Mouse (Mus musculus): Measurements from ENCODE around the gene Plekha7.
"Not testable (repeated sequence)": the region's sequence is repeated elsewhere in the genome, so short reads cannot be mapped to it uniquely, and the experiment has no call there.

The Plekha7 gene

DNA sequence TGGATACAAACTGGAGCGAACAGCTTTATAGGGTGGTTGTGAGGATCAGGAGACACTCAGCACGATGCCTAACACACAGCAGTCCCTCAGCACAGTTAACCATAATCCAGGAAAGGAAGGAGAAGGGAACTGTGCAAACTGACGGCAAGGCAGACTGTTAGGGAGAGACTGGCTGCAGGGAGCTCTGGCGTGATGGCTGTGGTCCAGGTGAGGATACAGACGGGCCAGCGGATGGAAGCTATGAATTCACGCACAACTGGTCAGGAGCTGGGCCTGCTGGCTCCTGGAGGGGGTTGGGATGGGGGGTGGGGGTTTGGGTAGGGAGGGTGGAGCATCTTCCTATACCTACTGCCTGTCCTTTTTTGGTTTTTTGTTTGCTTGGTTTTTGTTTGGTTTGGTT, 182.5 kb downstream of the Plekha7 start:
- no peak for DNase-seq

DNA sequence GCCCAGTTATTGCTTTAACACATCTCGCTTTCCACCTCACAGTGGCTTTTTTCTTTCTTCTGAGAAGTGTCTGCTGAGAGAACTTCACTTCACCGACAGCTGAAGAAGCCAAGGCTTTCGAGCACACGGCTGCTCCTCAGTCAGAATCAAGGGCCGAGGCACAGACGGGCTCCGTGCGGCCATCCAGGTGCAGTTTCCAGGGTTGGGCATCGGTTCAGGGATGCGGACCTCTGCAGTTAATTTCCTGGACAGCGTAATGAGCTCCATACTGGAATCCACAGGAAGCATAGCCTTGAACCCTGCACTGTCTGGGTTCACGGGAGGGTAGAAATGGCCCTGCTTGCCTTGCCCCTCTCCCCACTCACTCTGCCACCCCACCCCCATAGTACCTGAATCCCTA, 184.1 kb downstream of the Plekha7 start:
- no peak for DNase-seq

DNA sequence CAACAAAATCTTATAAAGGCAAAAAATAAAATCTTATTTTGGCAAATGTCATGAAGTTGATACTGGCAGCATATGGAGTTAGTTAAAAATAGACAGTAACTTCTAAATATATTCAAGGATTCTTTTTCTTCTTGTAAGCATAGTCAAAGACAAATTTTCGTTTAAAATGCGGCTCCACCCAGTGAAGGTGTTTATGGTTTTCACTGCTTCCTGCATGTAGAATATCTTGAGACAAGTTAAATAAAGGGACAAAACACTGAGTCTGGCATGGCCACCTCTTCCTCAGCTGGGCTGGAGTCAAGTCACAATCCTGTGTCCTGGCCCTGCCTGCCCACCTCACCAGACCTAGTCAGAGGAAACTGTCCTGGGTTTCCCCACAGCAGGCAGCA, 184.6 kb downstream of the Plekha7 start:
- DNase-seq = no peak

GRCm38 (mm10) chr7:116122981-116123596, 185.1 kb downstream of the Plekha7 start:
- DNase-seq = no peak

DNA sequence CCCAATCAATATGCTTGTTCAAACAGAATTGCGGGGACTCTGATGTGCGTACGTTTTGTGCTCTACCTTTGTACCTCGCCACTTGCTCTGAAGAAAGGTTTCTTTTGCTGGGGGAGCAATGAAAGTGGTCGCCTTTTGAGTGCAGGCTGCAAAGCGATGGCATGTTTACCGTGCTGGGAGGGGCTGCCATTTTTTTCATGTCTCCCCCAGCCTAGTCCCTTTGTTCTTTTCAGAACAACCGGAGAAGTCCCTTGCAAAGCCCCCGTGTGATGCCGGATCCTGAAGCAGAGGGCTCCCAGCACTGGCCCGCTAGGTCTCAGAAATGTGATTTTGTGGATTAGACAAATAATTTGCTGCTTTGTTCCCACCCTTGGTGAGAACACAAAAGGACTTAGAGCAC, 187.0 kb downstream of the Plekha7 start:
- DNase-seq = no peak

- no peak for DNase-seq
Observed at GRCm38 (mm10) chr7:116120737-116121136, 187.4 kb downstream of the Plekha7 start.

GRCm38 (mm10) chr7:116119306-116119857, 188.8 kb downstream of the Plekha7 start:
- DNase-seq = no peak

GRCm38 (mm10) chr7:116115991-116116390, 192.2 kb downstream of the Plekha7 start:
- DNase-seq = no peak

DNA sequence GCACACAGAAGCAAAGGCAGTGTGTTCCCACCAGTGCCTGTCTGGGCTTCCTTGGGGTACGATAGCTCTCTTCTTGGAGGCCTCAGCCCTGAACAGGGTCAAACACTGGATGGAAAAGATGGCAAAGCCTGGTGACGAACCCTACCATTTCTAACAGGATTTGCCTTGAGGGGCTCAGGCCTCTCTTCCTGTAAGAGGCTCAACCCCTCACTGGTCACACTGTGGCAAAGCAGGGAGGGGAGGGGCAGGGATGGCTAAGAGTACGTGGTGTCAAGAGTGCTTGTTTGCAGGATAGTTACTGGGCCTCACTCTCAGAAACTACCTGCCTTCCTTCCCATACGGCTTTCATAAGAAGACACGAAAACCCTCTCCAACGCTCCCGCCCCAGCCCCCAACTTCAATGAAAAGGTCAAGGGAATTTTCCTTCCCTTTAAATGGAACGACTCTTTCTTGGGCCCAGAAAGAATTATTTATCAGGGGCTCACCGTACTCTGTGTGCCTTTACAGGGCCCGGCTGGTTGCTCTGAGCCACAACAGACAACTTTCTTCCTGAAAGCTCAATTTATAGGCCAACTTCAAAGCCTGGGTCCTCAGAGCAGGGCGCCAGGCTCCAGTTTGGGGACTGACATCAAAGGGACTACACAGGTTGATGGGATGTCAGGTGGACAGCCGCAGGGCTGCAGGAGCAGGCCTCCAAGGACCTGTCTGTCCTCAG, 192.8 kb downstream of the Plekha7 start:
- DNase-seq = no peak

DNA sequence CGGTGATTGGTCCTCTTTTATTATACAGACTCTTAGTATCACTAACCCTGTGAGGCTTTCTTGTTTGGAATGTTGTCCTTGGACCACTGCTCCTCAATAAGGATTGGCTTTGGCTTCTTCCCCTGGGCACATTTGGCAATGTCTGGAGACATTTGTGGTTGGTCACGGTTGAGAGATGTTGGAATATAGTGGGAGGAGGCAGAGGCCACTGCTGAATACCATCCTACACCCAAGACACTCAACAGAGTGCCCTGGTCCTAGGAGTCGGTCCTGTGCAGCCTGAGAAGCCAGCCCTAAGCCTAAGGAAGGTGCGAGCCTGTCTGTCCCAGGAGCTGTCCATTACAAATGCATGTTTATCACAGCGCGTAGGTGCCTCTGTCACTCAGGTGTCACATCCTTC, 196.6 kb downstream of the Plekha7 start:
- no peak for DNase-seq

- no peak for DNase-seq
Observed at GRCm38 (mm10) chr7:116110661-116111060, 197.5 kb downstream of the Plekha7 start.

DNA sequence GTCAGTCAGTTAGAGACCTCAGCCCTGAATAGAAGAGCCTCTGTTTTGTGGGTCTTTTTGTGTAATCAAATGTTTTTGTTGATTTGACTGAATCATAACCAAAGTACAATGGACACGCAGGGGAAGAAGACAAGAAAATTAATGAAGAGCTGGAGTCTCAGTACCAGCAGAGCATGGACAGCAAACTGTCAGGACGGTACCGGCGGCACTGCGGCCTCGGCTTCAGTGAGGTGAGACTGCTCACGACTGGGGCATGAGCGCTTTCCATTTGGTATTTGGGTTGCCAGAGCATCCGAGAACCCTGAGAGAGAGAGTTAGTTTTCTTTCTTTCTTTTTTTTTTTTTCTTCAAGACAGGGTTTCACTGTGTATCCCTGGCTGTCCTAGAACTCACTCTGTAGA, 205.1 kb downstream of the Plekha7 start:
- DNase-seq = no peak

DNA sequence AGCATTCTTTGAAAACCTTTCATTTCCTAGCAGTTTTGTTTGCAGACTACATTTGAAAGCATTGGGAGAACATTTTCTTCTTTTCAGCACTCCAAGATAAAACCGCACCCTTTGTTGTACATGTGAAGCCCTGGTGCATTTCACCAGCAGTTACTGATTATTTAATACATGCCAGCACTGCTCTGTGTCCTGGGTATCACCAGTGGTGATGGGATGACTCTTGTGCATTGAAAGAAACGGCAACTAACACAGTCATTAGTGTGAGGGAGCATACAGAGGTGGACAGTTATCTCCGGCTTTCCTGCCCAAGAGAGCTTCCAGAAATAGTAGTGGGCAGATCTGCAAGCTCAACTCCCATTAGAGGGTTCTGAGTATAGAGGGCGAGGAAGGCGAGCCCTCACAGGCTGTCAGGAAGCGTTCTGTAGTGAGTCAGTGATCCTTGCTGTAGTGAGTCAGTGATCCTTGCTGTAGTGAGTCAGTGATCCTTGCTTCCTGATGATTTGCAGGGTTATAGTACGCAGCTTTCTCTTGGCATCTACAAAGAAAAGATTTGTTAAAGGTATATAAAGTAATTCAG, 208.1 kb downstream of the Plekha7 start:
- no peak for DNase-seq

DNA sequence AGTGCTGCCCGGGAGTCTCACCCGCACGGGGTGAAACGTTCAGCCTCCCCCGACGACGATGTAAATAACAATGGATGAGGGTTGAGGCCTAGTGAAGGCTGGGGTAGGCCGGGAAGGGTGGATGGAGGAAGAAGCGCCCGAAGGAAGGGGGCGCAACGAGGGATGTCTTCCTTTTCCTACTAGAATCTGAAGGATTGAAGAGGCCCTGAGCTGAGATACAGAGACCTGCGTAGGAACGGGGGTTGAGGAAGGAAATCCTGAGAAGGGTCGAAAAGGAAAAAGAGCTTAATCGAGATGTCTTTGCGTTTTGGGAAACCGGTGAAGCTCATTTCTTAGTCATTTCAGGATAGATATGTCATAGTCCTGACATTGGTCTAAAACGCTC, 214.7 kb downstream of the Plekha7 start:
- DNase-seq = no peak

- DNase-seq = peak; percentile 98
Observed at GRCm38 (mm10) chr7:116092710-116093465, 215.3 kb downstream of the Plekha7 start.

DNA sequence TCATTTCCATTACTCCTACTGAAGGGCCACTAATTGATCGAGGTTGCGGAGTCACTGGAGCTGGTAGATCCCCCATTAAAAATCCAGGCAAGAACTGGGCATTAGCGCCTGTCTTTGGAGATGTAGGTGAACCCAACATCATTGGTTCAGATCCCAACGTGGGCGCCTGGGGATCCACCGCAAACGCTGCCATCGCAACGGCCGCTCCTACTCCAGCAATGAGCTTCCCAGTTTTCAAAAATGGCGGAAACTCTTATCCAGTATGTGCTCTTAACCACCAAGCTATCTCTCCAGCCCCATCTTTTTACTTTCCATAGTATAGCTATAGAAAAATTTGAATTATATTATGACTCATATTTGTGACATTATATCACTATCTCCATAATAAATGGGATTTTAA, 223.8 kb downstream of the Plekha7 start, which contains the start of gene Gm4353:
TSS of gene Gm4353 (minus strand) at position 270 of the 400 bp plus-strand sequence.
- not testable (repeated sequence) for DNase-seq

Measured in cerebellum, adult 9-10 months (tissue).